Mouse (Mus musculus) MEL (cell line): ENCODE measurements around the gene Olfr855. TPM values are rescaled to one million over a fixed set of nuclear protein-coding genes. Genes with fewer than 3 reads are reported as not detected.

Experiments used
- BHLHE40 ChIP-seq: IDR thresholded peaks from 2 replicates; pipeline ENCODE4 v1.6.1; 2012; ENCODE audit warnings: low read depth, mild to moderate bottlenecking, inconsistent platforms, low read length, improper control_type of control experiment, borderline replicate concordance
- CHD1 ChIP-seq: IDR thresholded peaks from 2 replicates; pipeline ENCODE4 v1.6.1; 2012; ENCODE audit warnings: low read depth, mild to moderate bottlenecking, inconsistent platforms, low read length, improper control_type of control experiment
- CHD2 ChIP-seq: IDR thresholded peaks from 2 replicates; pipeline ENCODE4 v1.6.1; 2011; ENCODE audit warnings: low read length, improper control_type of control experiment
- CTCF ChIP-seq, 3 experiments: IDR thresholded peaks in 2 of 3; conservative IDR thresholded peaks in 1 of 3; 2 replicates each; pipeline ENCODE4 v1.5.1; 2011 to 2012; ENCODE audit warnings: low read length in 3 of 3, low read depth in 2 of 3, mild to moderate bottlenecking in 2 of 3, improper control_type of control experiment in 1 of 3, inconsistent platforms in 1 of 3, mixed read lengths in 1 of 3, moderate library complexity in 1 of 3; ENCODE audit not compliant: control insufficient read depth in 1 of 3, insufficient read depth in 1 of 3, poor library complexity in 1 of 3, severe bottlenecking in 1 of 3
- E2F4 ChIP-seq: IDR thresholded peaks from 2 replicates; pipeline ENCODE4 v1.6.1; 2011; ENCODE audit warnings: low read depth, low read length, improper control_type of control experiment, borderline replicate concordance
- HCFC1 ChIP-seq: IDR thresholded peaks from 2 replicates; pipeline ENCODE4 v1.6.1; 2012; ENCODE audit warnings: low read depth, mild to moderate bottlenecking, inconsistent platforms, low read length, improper control_type of control experiment, moderate library complexity
- JUND ChIP-seq: IDR thresholded peaks from 2 replicates; pipeline ENCODE4 v1.6.1; 2011; ENCODE audit warnings: low read depth, mild to moderate bottlenecking, improper control_type of control experiment, low read length
- KAT2A ChIP-seq: conservative IDR thresholded peaks from 2 replicates; pipeline ENCODE4 v1.6.1; 2012; ENCODE audit warnings: low read depth, low read length, improper control_type of control experiment, inconsistent platforms
- MAFK ChIP-seq: IDR thresholded peaks from 2 replicates; pipeline ENCODE4 v1.6.1; 2011; ENCODE audit warnings: low read depth, mild to moderate bottlenecking, low read length, improper control_type of control experiment, borderline replicate concordance
- MAZ ChIP-seq: IDR thresholded peaks from 2 replicates; pipeline ENCODE4 v1.6.1; 2012; ENCODE audit warnings: low read depth, mild to moderate bottlenecking, inconsistent platforms, low read length, improper control_type of control experiment
- MYC ChIP-seq: IDR thresholded peaks from 2 replicates; pipeline ENCODE4 v1.6.1; 2011; ENCODE audit warnings: low read depth, mild to moderate bottlenecking, low read length, improper control_type of control experiment, moderate library complexity
- NRF1 ChIP-seq: IDR thresholded peaks from 2 replicates; pipeline ENCODE4 v1.6.1; 2014; ENCODE audit warnings: low read depth, mild to moderate bottlenecking, inconsistent platforms, low read length, improper control_type of control experiment, moderate library complexity; ENCODE audit not compliant: poor library complexity, insufficient read depth, severe bottlenecking
- POLR2A ChIP-seq, 2 experiments: IDR thresholded peaks; 2 replicates each; pipeline ENCODE4 v1.6.1; 2011 to 2012; ENCODE audit warnings: low read length in 2 of 2, mild to moderate bottlenecking in 2 of 2, control low read depth in 1 of 2, improper control_type of control experiment in 1 of 2, low read depth in 1 of 2, moderate library complexity in 1 of 2; ENCODE audit not compliant: control insufficient read depth in 1 of 2, insufficient read depth in 1 of 2, poor library complexity in 1 of 2
- POLR2AphosphoS2 ChIP-seq: IDR thresholded peaks from 2 replicates; pipeline ENCODE4 v1.6.1; 2011; ENCODE audit warnings: low read length, improper control_type of control experiment
- POLR2AphosphoS5 ChIP-seq: IDR thresholded peaks from 2 replicates; pipeline ENCODE4 v1.6.1; 2012; ENCODE audit warnings: low read depth, borderline replicate concordance, mild to moderate bottlenecking, inconsistent platforms, low read length, moderate library complexity, mixed read lengths
- RAD21 ChIP-seq: IDR thresholded peaks from 2 replicates; pipeline ENCODE4 v1.6.1; 2011; ENCODE audit warnings: mild to moderate bottlenecking, low read depth, low read length, improper control_type of control experiment
- RCOR1 ChIP-seq: IDR thresholded peaks from 2 replicates; pipeline ENCODE4 v1.6.1; 2012; ENCODE audit warnings: low read depth, mild to moderate bottlenecking, inconsistent platforms, low read length, improper control_type of control experiment
- SIN3A ChIP-seq: IDR thresholded peaks from 2 replicates; pipeline ENCODE4 v1.6.1; 2012; ENCODE audit warnings: low read length, improper control_type of control experiment, inconsistent platforms
- SMC3 ChIP-seq: IDR thresholded peaks from 2 replicates; pipeline ENCODE4 v1.6.1; 2011; ENCODE audit warnings: low read depth, low read length, improper control_type of control experiment
- TBP ChIP-seq: IDR thresholded peaks from 2 replicates; pipeline ENCODE4 v1.8.0; 2011; ENCODE audit warnings: low read depth, low read length, improper control_type of control experiment
- UBTF ChIP-seq: IDR thresholded peaks from 2 replicates; pipeline ENCODE4 v1.6.1; 2012; ENCODE audit warnings: low read depth, mild to moderate bottlenecking, inconsistent platforms, low read length, improper control_type of control experiment, moderate library complexity, borderline replicate concordance; ENCODE audit not compliant: insufficient read depth
- USF1 ChIP-seq: IDR thresholded peaks from 2 replicates; pipeline ENCODE4 v1.6.1; 2014; ENCODE audit warnings: low read depth, mild to moderate bottlenecking, inconsistent platforms, low read length, improper control_type of control experiment, moderate library complexity
- USF2 ChIP-seq, 2 experiments: IDR thresholded peaks; 2 replicates each; pipeline ENCODE4 v1.6.1; 2011 to 2012; ENCODE audit warnings: improper control_type of control experiment in 2 of 2, low read length in 2 of 2, borderline replicate concordance in 1 of 2, inconsistent platforms in 1 of 2, low read depth in 1 of 2, mild to moderate bottlenecking in 1 of 2; ENCODE audit not compliant: insufficient read depth in 1 of 2
- ZC3H11A ChIP-seq: IDR thresholded peaks from 2 replicates; pipeline ENCODE4 v1.6.1; 2012; ENCODE audit warnings: low read depth, mild to moderate bottlenecking, inconsistent platforms, low read length, improper control_type of control experiment
- ZMIZ1 ChIP-seq: IDR thresholded peaks from 2 replicates; pipeline ENCODE4 v1.6.1; 2012; ENCODE audit warnings: low read depth, mild to moderate bottlenecking, inconsistent platforms, low read length, improper control_type of control experiment, moderate library complexity
- polyA plus RNA-seq, 2 experiments: library from polyadenylated mRNA; stranded (reverse) in 1 of 2; unstranded in 1 of 2; fragments of >175 nt in 1 of 2; fragments of >200 nt in 1 of 2; gene quantifications; 2 replicates each; pipeline versions ENCODE4 v1.2.1 to v1.2.4; 2012; ENCODE audit warnings: low replicate concordance in 2 of 2, low read depth in 1 of 2; ENCODE audit not compliant: insufficient read length in 2 of 2, insufficient read depth in 1 of 2, missing spikeins in 1 of 2
- total RNA-seq: library from RNA; depleted of rRNA; stranded (reverse); fragments of 300-350 nt; gene quantifications from 2 replicates; pipeline ENCODE4 v1.2.3, GENCODE M21; 2012

The Olfr855 gene
- total and polyA plus RNA-seq, 3 experiments = not detected

DNA sequence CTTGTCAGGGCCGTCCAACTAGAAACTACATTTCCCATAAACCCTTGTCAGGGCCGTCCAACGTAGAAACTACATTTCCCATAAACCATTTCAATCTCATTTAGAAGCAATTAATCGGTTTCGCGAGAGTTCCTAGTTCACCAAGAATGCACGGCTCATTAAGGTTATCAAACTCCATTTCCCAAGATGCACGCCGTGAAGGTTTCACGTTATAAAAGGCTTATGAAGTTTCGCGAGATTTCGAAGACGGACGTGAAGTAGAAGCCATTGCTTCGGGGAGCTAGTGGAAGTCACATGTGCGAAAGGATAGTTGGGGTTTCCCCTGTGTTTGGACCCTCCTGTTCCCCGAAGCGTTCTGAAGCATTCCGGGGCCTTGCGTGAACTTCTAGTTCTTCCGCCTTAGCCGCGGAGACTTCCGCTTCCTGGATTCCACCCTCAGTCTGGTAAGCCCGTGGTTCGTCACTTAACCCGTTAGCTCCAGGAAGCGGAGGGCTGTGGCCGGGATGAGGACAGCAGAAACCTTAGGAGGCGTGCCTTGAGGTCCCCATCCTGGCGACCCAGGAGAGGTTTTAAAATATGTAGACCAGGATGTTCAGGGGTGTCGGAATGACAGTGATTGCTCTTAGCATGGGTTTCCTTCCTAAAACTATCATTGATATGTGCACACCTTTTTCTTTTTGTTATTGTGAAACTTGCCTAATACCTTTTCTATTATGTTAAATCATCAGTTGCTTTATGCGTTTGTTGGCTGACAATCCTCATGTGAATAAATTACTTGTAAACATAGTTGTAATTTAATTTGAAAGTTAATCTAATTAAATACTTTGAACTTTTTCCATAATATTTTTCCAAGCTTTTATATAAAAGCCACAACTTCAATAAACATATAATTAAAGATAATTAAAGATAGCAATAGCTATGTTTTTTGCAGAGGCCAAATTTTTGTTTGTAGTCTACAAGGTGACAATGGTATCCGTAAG, 39.7 kb downstream of the Olfr855 start, which contains the start of gene Zfp317 (continued):
- peak; percentile 97 for TF ChIP-seq CHD2
- 0 out of 2 replicates have a peak, but pooled peaks have one; percentile 24 for TF ChIP-seq BHLHE40
- TF ChIP-seq POLR2AphosphoS5 = peak; percentile 41; the same call in 1 of the 2 replicates
- TF ChIP-seq MAZ = peak; percentile 67; the same call in 1 of the 2 replicates
- TF ChIP-seq CHD1 = peak; percentile 98
- TF ChIP-seq UBTF = 0 out of 2 replicates have a peak, but pooled peaks have one; percentile 66
- peak; percentile 99 for TF ChIP-seq TBP
- TF ChIP-seq NRF1 = 0 out of 2 replicates have a peak, but pooled peaks have one; percentile 7
- peak; percentile 99 for TF ChIP-seq POLR2AphosphoS2
- TF ChIP-seq MYC = peak; percentile 100
- no peak for TF ChIP-seq MAFK
- TF ChIP-seq USF2 (IDR thresholded peaks at IDR 0.05; ENCODE audit: borderline replicate concordance in 1 of 2, insufficient read depth in 1 of 2, low read depth in 1 of 2, low read length in 2 of 2) = no peak
- TF ChIP-seq SIN3A = peak; percentile 99
- TF ChIP-seq ZC3H11A = no peak
- no peak for TF ChIP-seq SMC3
- TF ChIP-seq USF1 = peak; percentile 95
- TF ChIP-seq POLR2A (IDR thresholded peaks at IDR 0.05; ENCODE audit: control insufficient read depth in 1 of 2, insufficient read depth in 1 of 2, low read depth in 1 of 2, low read length in 2 of 2, poor library complexity in 1 of 2) = peak; percentile 96 to 100
- no peak for TF ChIP-seq CTCF (IDR thresholded peaks at IDR 0.05 in 2 of 3, conservative IDR thresholded peaks at IDR 0.05 in 1 of 3; ENCODE audit: control insufficient read depth in 1 of 3, insufficient read depth in 1 of 3, low read depth in 2 of 3, low read length in 3 of 3, poor library complexity in 1 of 3, severe bottlenecking in 1 of 3)
- TF ChIP-seq JUND = 0 out of 2 replicates have a peak, but pooled peaks have one; percentile 45
- TF ChIP-seq KAT2A = peak; percentile 98
- TF ChIP-seq RCOR1 = peak; percentile 73
- TF ChIP-seq ZMIZ1 = peak; percentile 82; the same call in 1 of the 2 replicates
- peak; percentile 69; the same call in 1 of the 2 replicates for TF ChIP-seq E2F4
- TF ChIP-seq RAD21 = no peak; the same call in none of the 2 replicates
- peak; percentile 90 for TF ChIP-seq HCFC1
